Mouse (Mus musculus): ENCODE data around the gene Hipk4. TPM values are rescaled to one million over a fixed set of nuclear protein-coding genes. Genes with fewer than 3 reads are reported as not detected.

Hipk4 gene
- 0.08 TPM for polyA plus RNA-seq (2015; fragmentation: Illumina TruSeq; extraction: RNeasy Lipid Tissue Mini Kit (QIAGEN cat#74804); ENCODE audit: insufficient read depth, low replicate concordance)

DNA sequence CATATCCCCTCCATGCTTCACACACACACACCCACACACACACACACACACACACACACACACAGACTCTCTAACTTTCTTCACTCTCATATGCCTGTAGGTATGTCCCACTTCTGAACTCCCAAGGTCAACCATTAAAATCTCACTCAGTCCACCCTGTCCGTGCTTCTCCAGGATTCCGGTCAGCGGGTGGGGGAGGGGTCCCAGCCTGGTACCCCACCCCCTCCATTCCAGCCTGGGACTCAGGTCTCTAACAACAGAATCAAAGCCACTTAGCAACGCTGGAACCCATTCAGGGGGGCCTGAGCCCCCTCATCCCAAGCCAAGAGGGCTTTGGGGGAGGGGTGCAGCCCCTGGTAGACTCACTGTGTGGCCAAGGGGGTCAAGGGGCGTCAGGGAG lies at the start of gene Hipk4:
Hipk4 (plus strand) TSS at position 301 of the 400 bp plus-strand sequence.

DNA sequence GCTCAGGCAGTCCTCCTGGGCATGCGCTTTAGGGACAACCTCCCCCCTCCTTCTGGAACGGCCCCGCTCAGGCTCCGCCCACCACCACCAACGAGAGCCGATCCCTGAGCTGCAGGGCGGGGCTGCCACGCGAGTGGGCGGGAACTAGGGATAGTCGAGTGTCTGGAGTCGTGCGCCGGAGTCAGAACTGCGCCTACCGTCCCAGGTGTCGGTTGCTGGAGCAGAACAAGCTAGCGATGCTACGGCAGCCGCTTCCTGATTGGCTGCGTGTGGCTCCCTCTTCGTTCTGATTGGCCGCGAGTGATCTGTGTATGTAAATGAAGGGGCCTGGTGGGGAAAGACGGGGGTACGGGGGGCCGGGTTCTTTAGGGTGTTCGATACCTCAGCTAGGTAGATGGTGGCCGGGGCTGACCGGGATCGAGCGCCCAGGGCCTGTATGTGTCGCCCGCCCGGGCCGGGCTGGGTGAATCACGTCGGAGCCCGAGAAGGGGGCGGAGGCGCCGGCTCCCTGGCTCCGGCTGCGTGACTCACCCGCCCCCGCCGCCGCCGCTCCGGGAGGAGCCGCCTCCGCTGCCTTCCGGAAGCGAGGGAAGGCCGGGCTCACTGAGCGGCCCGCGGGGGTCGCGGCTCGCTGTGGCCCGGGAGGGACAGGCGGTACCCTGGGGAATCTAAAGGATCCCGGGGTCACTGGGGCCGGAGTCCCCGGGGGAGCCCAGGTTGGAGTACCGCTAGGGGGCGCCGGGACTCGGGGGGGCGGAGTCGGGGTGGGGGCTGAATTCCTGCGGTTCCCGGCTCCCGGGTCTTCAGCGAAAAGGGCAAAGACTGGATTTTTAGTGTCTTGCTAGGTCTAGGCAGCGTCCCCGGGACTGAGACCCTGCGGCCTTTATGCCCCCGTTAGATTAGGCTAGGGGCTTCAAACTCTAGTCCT lies 36.0 kb upstream of the Hipk4 start, which contains the start of gene Sertad1:
Sertad1 (plus strand) TSS at position 141 of the 928 bp plus-strand sequence.

DNA sequence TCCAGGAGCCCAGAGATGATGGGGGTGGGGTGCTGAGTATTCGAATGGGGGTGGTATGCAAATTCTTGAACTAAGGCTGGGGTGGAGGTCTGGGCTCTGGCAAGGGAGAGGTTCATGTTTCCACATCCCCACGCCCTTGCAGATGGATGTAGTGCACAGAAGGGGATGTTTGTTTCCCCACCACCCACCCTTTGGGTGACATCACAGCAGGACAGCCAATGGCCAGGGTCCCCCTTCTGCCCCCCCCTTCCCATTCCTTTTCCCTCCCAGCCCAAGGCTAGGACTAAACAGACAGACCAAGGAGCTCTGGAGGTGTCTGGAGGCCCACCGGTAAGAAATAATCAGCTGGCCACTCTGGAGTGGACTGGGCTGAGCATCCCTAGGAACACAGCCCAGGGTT lies 24.0 kb upstream of the Hipk4 start, which contains the start of gene Prx:
Prx (plus strand) TSS at position 289 of the 400 bp plus-strand sequence.

DNA sequence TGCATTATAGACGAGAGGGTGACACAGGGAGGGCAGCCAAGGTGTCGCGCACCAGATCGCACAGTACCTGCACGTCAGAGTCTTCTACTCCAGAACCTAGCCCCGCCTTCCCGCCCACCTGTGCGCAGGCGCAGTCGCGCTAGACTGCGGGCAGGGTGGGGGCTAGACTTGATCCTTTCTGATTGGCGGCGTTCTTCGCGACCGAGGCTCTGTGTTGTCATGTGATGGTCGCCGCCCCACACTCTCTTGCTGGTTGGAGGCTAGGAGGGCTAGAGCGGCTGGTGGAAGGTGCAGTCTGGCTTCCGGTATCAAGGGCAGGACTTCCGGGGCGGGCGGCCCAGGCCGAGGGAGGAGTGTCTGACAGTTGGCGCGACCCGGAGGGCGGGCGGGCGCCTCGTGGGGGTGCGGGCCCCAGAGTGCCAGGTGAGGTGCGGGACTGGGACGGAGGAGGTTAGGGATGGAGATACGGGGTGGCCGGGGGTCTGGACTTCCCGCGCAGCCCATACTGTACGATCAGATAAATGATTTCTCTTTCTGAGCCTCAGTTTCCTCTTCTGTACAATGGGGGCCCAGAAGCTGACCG lies 30.0 kb downstream of the Hipk4 start, which contains the start of the genes Pld3 and 2310022A10Rik:
Pld3 (minus strand) TSS at position 288 of the 583 bp plus-strand sequence.
2310022A10Rik (plus strand) TSS at position 303 of the 583 bp plus-strand sequence.

Other genes with a start within 250 kb of the Hipk4 start
- 11.5 TPM for gene Ltbp4, start 185.6 kb upstream of the Hipk4 start, polyA plus RNA-seq (2015; fragmentation: Illumina TruSeq; extraction: RNeasy Lipid Tissue Mini Kit (QIAGEN cat#74804); ENCODE audit: insufficient read depth, low replicate concordance)
- 26.2 TPM for gene Shkbp1, start 167.2 kb upstream of the Hipk4 start, polyA plus RNA-seq (2015; fragmentation: Illumina TruSeq; extraction: RNeasy Lipid Tissue Mini Kit (QIAGEN cat#74804); ENCODE audit: insufficient read depth, low replicate concordance)
- 19.3 TPM for gene Gm20479, start 165.8 kb upstream of the Hipk4 start, polyA plus RNA-seq (2015; fragmentation: Illumina TruSeq; extraction: RNeasy Lipid Tissue Mini Kit (QIAGEN cat#74804); ENCODE audit: insufficient read depth, low replicate concordance)
- 0.10 TPM for gene Sptbn4, start 75.6 kb upstream of the Hipk4 start, polyA plus RNA-seq (2015; fragmentation: Illumina TruSeq; extraction: RNeasy Lipid Tissue Mini Kit (QIAGEN cat#74804); ENCODE audit: insufficient read depth, low replicate concordance)
- 39.0 TPM for gene Blvrb, start 75.3 kb upstream of the Hipk4 start, polyA plus RNA-seq (2015; fragmentation: Illumina TruSeq; extraction: RNeasy Lipid Tissue Mini Kit (QIAGEN cat#74804); ENCODE audit: insufficient read depth, low replicate concordance)
- 13.6 TPM for gene Sertad3, start 49.5 kb upstream of the Hipk4 start, polyA plus RNA-seq (2015; fragmentation: Illumina TruSeq; extraction: RNeasy Lipid Tissue Mini Kit (QIAGEN cat#74804); ENCODE audit: insufficient read depth, low replicate concordance)
- gene Sertad1, start 36.4 kb upstream of the Hipk4 start, polyA plus RNA-seq (2015; fragmentation: Illumina TruSeq; extraction: RNeasy Lipid Tissue Mini Kit (QIAGEN cat#74804); ENCODE audit: insufficient read depth, low replicate concordance), result 7.2 TPM
- gene Prx, start 23.9 kb upstream of the Hipk4 start, polyA plus RNA-seq (2015; fragmentation: Illumina TruSeq; extraction: RNeasy Lipid Tissue Mini Kit (QIAGEN cat#74804); ENCODE audit: insufficient read depth, low replicate concordance), result 0.51 TPM
- gene Pld3, start 30.0 kb downstream of the Hipk4 start, polyA plus RNA-seq (2015; fragmentation: Illumina TruSeq; extraction: RNeasy Lipid Tissue Mini Kit (QIAGEN cat#74804); ENCODE audit: insufficient read depth, low replicate concordance), result 26.5 TPM
- gene 2310022A10Rik, start 30.0 kb downstream of the Hipk4 start, polyA plus RNA-seq (2015; fragmentation: Illumina TruSeq; extraction: RNeasy Lipid Tissue Mini Kit (QIAGEN cat#74804); ENCODE audit: insufficient read depth, low replicate concordance), result 10.4 TPM
- gene Akt2, start 68.3 kb downstream of the Hipk4 start, polyA plus RNA-seq (2015; fragmentation: Illumina TruSeq; extraction: RNeasy Lipid Tissue Mini Kit (QIAGEN cat#74804); ENCODE audit: insufficient read depth, low replicate concordance), result 57.1 TPM
- gene Ttc9b, start 130.6 kb downstream of the Hipk4 start, polyA plus RNA-seq (2015; fragmentation: Illumina TruSeq; extraction: RNeasy Lipid Tissue Mini Kit (QIAGEN cat#74804); ENCODE audit: insufficient read depth, low replicate concordance), result not detected
- 3.4 TPM for gene Map3k10, start 151.3 kb downstream of the Hipk4 start, polyA plus RNA-seq (2015; fragmentation: Illumina TruSeq; extraction: RNeasy Lipid Tissue Mini Kit (QIAGEN cat#74804); ENCODE audit: insufficient read depth, low replicate concordance)
- gene Zfp607b, start 166.1 kb downstream of the Hipk4 start, polyA plus RNA-seq (2015; fragmentation: Illumina TruSeq; extraction: RNeasy Lipid Tissue Mini Kit (QIAGEN cat#74804); ENCODE audit: insufficient read depth, low replicate concordance), result 2.2 TPM
- 19.3 TPM for gene Zfp60, start 208.1 kb downstream of the Hipk4 start, polyA plus RNA-seq (2015; fragmentation: Illumina TruSeq; extraction: RNeasy Lipid Tissue Mini Kit (QIAGEN cat#74804); ENCODE audit: insufficient read depth, low replicate concordance)